In the genomic region with DNA sequence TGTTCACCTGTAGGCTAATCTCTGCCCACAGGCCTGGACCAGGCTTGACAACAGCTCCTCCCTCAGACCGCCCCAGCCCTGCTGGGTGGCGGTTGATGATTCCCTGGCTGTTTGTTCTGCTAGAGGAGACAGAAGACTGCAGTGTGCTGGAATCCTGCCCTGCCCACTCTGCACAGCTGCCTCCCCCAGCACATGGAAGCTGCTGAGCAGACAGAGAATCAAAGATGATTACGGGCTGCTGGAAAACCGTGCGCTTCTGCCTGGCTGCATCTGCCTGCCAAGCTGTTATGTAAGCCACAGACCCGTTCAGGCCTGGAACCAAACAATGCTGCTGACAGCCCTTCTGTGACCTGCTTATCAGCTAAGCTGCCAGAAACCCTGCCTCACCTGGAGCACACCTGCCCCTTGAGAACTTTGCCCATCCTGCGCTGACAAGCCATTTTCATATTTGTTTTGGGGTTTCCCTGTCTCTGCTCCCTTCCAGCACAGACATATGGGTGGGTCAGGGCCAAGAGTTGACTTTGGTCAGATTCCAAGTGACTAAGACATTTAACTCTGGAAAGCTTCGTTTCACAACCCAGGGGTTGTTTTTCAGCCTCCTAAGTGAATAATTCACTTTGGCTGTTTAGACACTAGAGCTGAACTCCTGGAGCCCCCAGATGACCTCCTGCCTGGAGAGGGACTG, we compare ENCODE assay signal across 8 mouse cellular contexts. TPM values are rescaled to one million over a fixed set of nuclear protein-coding genes. Genes with fewer than 3 reads are reported as not detected.
DNase-seq lines count a peak whose midpoint lies in the region; ATAC-seq and TF ChIP-seq lines count a peak whose summit lies in the region.

No protein-coding gene starts in this region.

- TF ChIP-seq POLR2A in cerebellum, adult 2 months (IDR thresholded peaks at IDR 0.05; ENCODE audit: borderline replicate concordance, insufficient read depth, low read length) = no peak

- H3K9ac ChIP-seq in liver, embryonic 16.5 days (ENCODE audit: low read depth, low read length) = no peak overlapping the region

- H3K4me3 ChIP-seq in cerebellum, adult 2 months (replicated peaks; ENCODE audit: insufficient read depth, low read depth, low read length) = peak overlapping the region; percentile 41
- H3K4me3 ChIP-seq in liver, embryonic 16.5 days (ENCODE audit: low read depth, low read length) = no peak overlapping the region

- H3K27ac ChIP-seq in cerebellum, adult 2 months (ENCODE audit: insufficient read depth, low read length) = no peak overlapping the region
- peak overlapping the region; percentile 68 for H3K27ac ChIP-seq in liver, embryonic 16.5 days (ENCODE audit: low read length)

- 4% methylated on average over 8 of the region's 8 CpGs for WGBS in cerebellum, adult 2 months
- 36% methylated on average over 8 of the region's 8 CpGs for WGBS in liver, embryonic 16.5 days (ENCODE audit: insufficient replicate concordance)

- ATAC-seq in frontal cortex, adult (ENCODE audit: low TSS enrichment) = peak; percentile 97
- peak; percentile 80 for ATAC-seq in liver, embryonic 16.5 days (ENCODE audit: low read depth)
- no peak for ATAC-seq in granulocyte monocyte progenitor cell, adult 5-6 weeks (replicated peaks; ENCODE audit: poor library complexity, severe bottlenecking)

- no peaks in the 10 kb centered on the region for H3K36me3 ChIP-seq in liver, embryonic 16.5 days (ENCODE audit: control insufficient read depth, insufficient read depth)

- TF ChIP-seq CTCF in cerebellum, adult 2 months (IDR thresholded peaks at IDR 0.05; ENCODE audit: borderline replicate concordance, insufficient read depth, low read depth, low read length) = no peak

- DNase-seq in 3134 (ENCODE audit: extremely low read depth, insufficient read length, low spot score) = peak; percentile 63
- DNase-seq in cerebellum, adult 2 months = peak; percentile 79
- DNase-seq in heart, postnatal 36 days = peak; percentile 73 to 83
- DNase-seq in layer of hippocampus, adult 18-20 months (ENCODE audit: low spot score in 2 of 2) = peak; percentile 81 to 87
- peak; percentile 75 for DNase-seq in ovary, postnatal 36 days (ENCODE audit: low spot score)

- H3K4me1 ChIP-seq in cerebellum, adult 2 months (ENCODE audit: control insufficient read depth, insufficient read depth, low read length) = peaks cover 8% of the 10 kb centered on the region
- no peaks in the 10 kb centered on the region; the same call in 1 of the 2 replicates for H3K4me1 ChIP-seq in liver, embryonic 16.5 days (ENCODE audit: control insufficient read depth, low read depth, low read length)

- no peaks in the 10 kb centered on the region for H3K9me3 ChIP-seq in liver, embryonic 16.5 days (replicated peaks; ENCODE audit: control insufficient read depth, low read length)

- no peaks in the 10 kb centered on the region for H3K27me3 ChIP-seq in cerebellum, adult 2 months (ENCODE audit: control insufficient read depth, insufficient read depth, low read length)
- no peaks in the 10 kb centered on the region for H3K27me3 ChIP-seq in liver, embryonic 16.5 days (ENCODE audit: control insufficient read depth, insufficient read depth, low read depth, low read length)

- H3K4me2 ChIP-seq in liver, embryonic 16.5 days (ENCODE audit: low read depth, low read length) = no peak overlapping the region

- intact Hi-C loops in heart, postnatal 36 days (cut with DNase I) = no loop called here

RNA-seq across cellular contexts. Expression of a gene that starts 50.7 kb away (rescaled TPM):
- 0.19 TPM in 1 of 2 replicates, not detected in the other for polyA plus RNA-seq in cerebellum, adult 2 months (2012; rRNA removed)
- total RNA-seq in heart, postnatal 36 days (2021) = not detected
- total RNA-seq in layer of hippocampus, adult 18-20 months (2021) = under 1 TPM; 0.18 to 0.50 TPM
- polyA plus RNA-seq in liver, embryonic 16.5 days (2015; fragmentation: Nextera tagmentation; extraction: Ambion mirVana) = not detected in 2 replicates
- not detected in 2 replicates for total RNA-seq in granulocyte monocyte progenitor cell, adult 5-6 weeks (2014; fragmentation: Nextera tagmentation)
- not detected in 2 replicates for total RNA-seq in granulocyte monocyte progenitor cell, adult 5-6 weeks (2017)
